Mouse (Mus musculus) lung, adult 2 months (tissue): Measurements from ENCODE around the gene Emc8.

Experiments used
- CTCF ChIP-seq: fragments of 200-500 bp; IDR thresholded peaks from 2 replicates; pipeline ENCODE4 v1.5.1; 2011; ENCODE audit warnings: mild to moderate bottlenecking, low read length, control low read depth; ENCODE audit not compliant: insufficient read depth
- POLR2A ChIP-seq: fragments of 200-500 bp; IDR thresholded peaks from 2 replicates; pipeline ENCODE4 v1.6.1; 2011; ENCODE audit warnings: low read depth, mild to moderate bottlenecking, control low read depth, low read length, borderline replicate concordance; ENCODE audit errors: extremely low read depth

GRCm38 (mm10) chr8:120697154-120697978 lies 29.0 kb upstream of the Emc8 start:
- TF ChIP-seq CTCF (no peak), POLR2A (no peak)
